ENCODE assay signal across 38 mouse cellular contexts in the genomic region with DNA sequence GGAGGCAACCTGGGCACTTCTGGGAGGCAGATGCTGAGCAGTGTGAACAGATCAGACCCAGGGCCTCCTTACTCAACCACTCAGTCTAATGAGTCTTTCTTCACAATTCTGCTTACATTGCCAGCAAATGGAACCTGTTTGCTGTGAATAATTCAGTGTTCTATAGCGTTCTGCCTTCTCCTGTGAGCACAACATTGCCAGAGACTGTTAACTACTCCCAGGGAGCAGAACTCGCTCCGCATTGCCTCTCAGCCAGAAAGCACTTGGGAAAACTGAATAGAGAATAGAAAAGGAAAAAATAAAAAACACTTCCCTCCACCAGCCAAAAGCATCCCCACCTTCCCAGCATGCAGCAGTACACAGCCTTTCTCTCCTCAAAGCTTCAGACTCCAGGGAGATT. TPM values are rescaled to one million over a fixed set of nuclear protein-coding genes. Genes with fewer than 3 reads are reported as not detected.
DNase-seq lines count a peak whose midpoint lies in the region; ATAC-seq and TF ChIP-seq lines count a peak whose summit lies in the region.
"Had no signal": no experiment of that assay in that cellular context is flagged by ENCODE, and none has a peak within 500 bp of the region (broad histone marks: within the 10 kb centered on the region; RNA-seq: fewer than 3 reads in every experiment).

No protein-coding gene starts in this region.

- ATAC-seq in forebrain, postnatal 0 days = peak; percentile 55
- no peak for ATAC-seq in forebrain, embryonic 11.5 days (replicated peaks; ENCODE audit: low FRiP score)
- ATAC-seq in hindbrain, embryonic 16.5 days = no peak
- ATAC-seq in neural tube, embryonic 13.5 days (ENCODE audit: low read depth) = no peak
- no peak for ATAC-seq in midbrain, postnatal 0 days (ENCODE audit: low FRiP score)
- ATAC-seq: intestine, embryonic 15.5 days; Patski had no signal

- no peaks in the 10 kb centered on the region for H3K36me3 ChIP-seq in forebrain, postnatal 0 days (ENCODE audit: insufficient read depth)
- no peaks in the 10 kb centered on the region for H3K36me3 ChIP-seq in forebrain, embryonic 11.5 days (ENCODE audit: control insufficient read depth, insufficient read depth, low read length)
- no peaks in the 10 kb centered on the region for H3K36me3 ChIP-seq in hindbrain, embryonic 16.5 days (ENCODE audit: control insufficient read depth, insufficient read depth, low read length)
- H3K36me3 ChIP-seq in hindbrain, embryonic 10.5 days = no peaks in the 10 kb centered on the region
- H3K36me3 ChIP-seq in neural tube, embryonic 13.5 days = no peaks in the 10 kb centered on the region
- no peaks in the 10 kb centered on the region for H3K36me3 ChIP-seq in midbrain, postnatal 0 days (ENCODE audit: insufficient read depth, low read length)
- H3K36me3 ChIP-seq: embryonic facial prominence, embryonic 13.5 days; forebrain, embryonic 10.5 days; heart, embryonic 13.5 days; intestine, embryonic 15.5 days; limb, embryonic 10.5 days; limb, embryonic 15.5 days; liver, embryonic 13.5 days; neural tube, embryonic 12.5 days had no signal

- H3K4me3 ChIP-seq in forebrain, postnatal 0 days (ENCODE audit: low read depth, low read length) = no peak overlapping the region
- H3K4me3 ChIP-seq in forebrain, embryonic 11.5 days (ENCODE audit: low read depth, low read length) = no peak overlapping the region
- no peak overlapping the region for H3K4me3 ChIP-seq in hindbrain, embryonic 16.5 days (ENCODE audit: low read length)
- H3K4me3 ChIP-seq in hindbrain, embryonic 10.5 days = no peak overlapping the region
- H3K4me3 ChIP-seq in neural tube, embryonic 13.5 days = no peak overlapping the region
- no peak overlapping the region for H3K4me3 ChIP-seq in midbrain, postnatal 0 days (ENCODE audit: low read depth, low read length)
- H3K4me3 ChIP-seq: embryonic facial prominence, embryonic 13.5 days; forebrain, embryonic 10.5 days; heart, embryonic 13.5 days; intestine, embryonic 15.5 days; limb, embryonic 10.5 days; limb, embryonic 15.5 days; liver, embryonic 13.5 days; neural tube, embryonic 12.5 days had no signal

- no peaks in the 10 kb centered on the region for H3K9me3 ChIP-seq in forebrain, postnatal 0 days (ENCODE audit: low read length)
- no peaks in the 10 kb centered on the region for H3K9me3 ChIP-seq in forebrain, embryonic 11.5 days (ENCODE audit: control insufficient read depth, low read length)
- no peaks in the 10 kb centered on the region for H3K9me3 ChIP-seq in hindbrain, embryonic 16.5 days (ENCODE audit: control insufficient read depth, low read length)
- no peaks in the 10 kb centered on the region for H3K9me3 ChIP-seq in hindbrain, embryonic 10.5 days
- H3K9me3 ChIP-seq in neural tube, embryonic 13.5 days = no peaks in the 10 kb centered on the region
- no peaks in the 10 kb centered on the region for H3K9me3 ChIP-seq in midbrain, postnatal 0 days (ENCODE audit: low read length)
- H3K9me3 ChIP-seq: embryonic facial prominence, embryonic 13.5 days; forebrain, embryonic 10.5 days; heart, embryonic 13.5 days; intestine, embryonic 15.5 days; limb, embryonic 10.5 days; limb, embryonic 15.5 days; liver, embryonic 13.5 days; neural tube, embryonic 12.5 days had no signal

- 28% methylated on average over 3 of the region's 3 CpGs for WGBS in forebrain, postnatal 0 days
- 90% methylated on average over 3 of the region's 3 CpGs for WGBS in forebrain, embryonic 11.5 days
- WGBS in hindbrain, embryonic 16.5 days = 35% methylated on average over 3 of the region's 3 CpGs
- WGBS in hindbrain, embryonic 10.5 days = 84% methylated on average over 3 of the region's 3 CpGs
- WGBS in neural tube, embryonic 13.5 days = 52% methylated on average over 3 of the region's 3 CpGs
- WGBS in midbrain, postnatal 0 days = 38% methylated on average over 3 of the region's 3 CpGs

- H3K9ac ChIP-seq in forebrain, postnatal 0 days = no peak overlapping the region
- no peak overlapping the region for H3K9ac ChIP-seq in forebrain, embryonic 11.5 days (ENCODE audit: low read length)
- no peak overlapping the region for H3K9ac ChIP-seq in hindbrain, embryonic 16.5 days (ENCODE audit: low read depth, low read length)
- no peak overlapping the region for H3K9ac ChIP-seq in neural tube, embryonic 13.5 days
- H3K9ac ChIP-seq in midbrain, postnatal 0 days (replicated peaks; ENCODE audit: low read length, poor library complexity, severe bottlenecking) = no peak overlapping the region
- H3K9ac ChIP-seq: embryonic facial prominence, embryonic 13.5 days; heart, embryonic 13.5 days; intestine, embryonic 15.5 days; limb, embryonic 15.5 days; liver, embryonic 13.5 days; neural tube, embryonic 12.5 days had no signal

- no peaks in the 10 kb centered on the region for H3K27me3 ChIP-seq in forebrain, postnatal 0 days (ENCODE audit: insufficient read depth, low read length)
- no peaks in the 10 kb centered on the region for H3K27me3 ChIP-seq in forebrain, embryonic 11.5 days (ENCODE audit: control insufficient read depth, insufficient read depth, low read length)
- H3K27me3 ChIP-seq in hindbrain, embryonic 16.5 days (replicated peaks; ENCODE audit: control insufficient read depth, insufficient read depth, low read length) = no peaks in the 10 kb centered on the region
- no peaks in the 10 kb centered on the region for H3K27me3 ChIP-seq in hindbrain, embryonic 10.5 days (ENCODE audit: insufficient read depth, poor library complexity, severe bottlenecking)
- 0 out of 2 replicates have a peak, but pooled peaks cover 3% of the 10 kb centered on the region for H3K27me3 ChIP-seq in neural tube, embryonic 13.5 days
- no peaks in the 10 kb centered on the region for H3K27me3 ChIP-seq in midbrain, postnatal 0 days (ENCODE audit: insufficient read depth, low read length)
- H3K27me3 ChIP-seq: heart, embryonic 13.5 days; intestine, embryonic 15.5 days; liver, embryonic 13.5 days; neural tube, embryonic 12.5 days had no signal

- peaks cover 16% of the 10 kb centered on the region; the same call in 1 of the 2 replicates for H3K4me1 ChIP-seq in forebrain, postnatal 0 days (ENCODE audit: insufficient read depth)
- no peaks in the 10 kb centered on the region for H3K4me1 ChIP-seq in forebrain, embryonic 11.5 days (replicated peaks; ENCODE audit: control insufficient read depth, insufficient read depth, low read length)
- H3K4me1 ChIP-seq in hindbrain, embryonic 16.5 days (ENCODE audit: control insufficient read depth, insufficient read depth, low read depth, low read length) = peaks cover 10% of the 10 kb centered on the region; the same call in 1 of the 2 replicates
- H3K4me1 ChIP-seq in hindbrain, embryonic 10.5 days (replicated peaks) = peaks cover 5% of the 10 kb centered on the region; the same call in 1 of the 2 replicates
- peaks cover 14% of the 10 kb centered on the region for H3K4me1 ChIP-seq in neural tube, embryonic 13.5 days (replicated peaks)
- peaks cover 21% of the 10 kb centered on the region for H3K4me1 ChIP-seq in midbrain, postnatal 0 days (ENCODE audit: insufficient read depth, low read length)
- H3K4me1 ChIP-seq: forebrain, embryonic 10.5 days; heart, embryonic 13.5 days; intestine, embryonic 15.5 days; limb, embryonic 15.5 days; liver, embryonic 13.5 days; neural tube, embryonic 12.5 days had no signal

- peak overlapping the region; percentile 68 for H3K27ac ChIP-seq in forebrain, postnatal 0 days (ENCODE audit: low read depth, low read length)
- H3K27ac ChIP-seq in forebrain, embryonic 11.5 days (ENCODE audit: low read depth, low read length) = no peak overlapping the region
- peak overlapping the region; percentile 16 for H3K27ac ChIP-seq in hindbrain, embryonic 16.5 days (ENCODE audit: low read depth, low read length)
- no peak overlapping the region for H3K27ac ChIP-seq in hindbrain, embryonic 10.5 days
- H3K27ac ChIP-seq in neural tube, embryonic 13.5 days (replicated peaks) = peak overlapping the region; percentile 59
- H3K27ac ChIP-seq in midbrain, postnatal 0 days (ENCODE audit: low read depth, low read length) = peak overlapping the region; percentile 33; the same call in 1 of the 2 replicates
- H3K27ac ChIP-seq: embryonic facial prominence, embryonic 13.5 days; forebrain, embryonic 10.5 days; heart, embryonic 13.5 days; intestine, embryonic 15.5 days; kidney, postnatal 0 days; limb, embryonic 10.5 days; limb, embryonic 15.5 days; liver, embryonic 13.5 days; neural tube, embryonic 12.5 days; stomach, postnatal 0 days had no signal

- peak; percentile 67 for DNase-seq in forebrain, postnatal 0 days
- DNase-seq in forebrain, embryonic 11.5 days (ENCODE audit: low spot score) = no peak
- no peak for DNase-seq in hindbrain, embryonic 10.5 days (ENCODE audit: low spot score)
- DNase-seq in neural tube, embryonic 10.5 days (ENCODE audit: extremely low spot score, low spot score) = no peak
- no peak for DNase-seq in midbrain, postnatal 0 days (ENCODE audit: low spot score)
- no peak for DNase-seq in kidney, adult 18-20 months
- DNase-seq: adrenal gland, postnatal 10 days; cerebellum, adult 18-20 months; cerebellum, postnatal 10 days; gastrocnemius, postnatal 10 days; heart, postnatal 10 days; kidney, adult 8-10 months; kidney, postnatal 4 days; layer of hippocampus, adult 9-11 months; liver, embryonic 13.5 days; lung, adult 2 months; lung, postnatal 10 days; thymus, adult 18-20 months; thymus, postnatal 25 days had no signal

- TF ChIP-seq CTCF in forebrain, postnatal 0 days (IDR thresholded peaks at IDR 0.05; ENCODE audit: low read depth) = no peak
- TF ChIP-seq CTCF in midbrain, postnatal 0 days (IDR thresholded peaks at IDR 0.05) = no peak

- no peak overlapping the region for H3K4me2 ChIP-seq in forebrain, postnatal 0 days (ENCODE audit: low read depth)
- H3K4me2 ChIP-seq in forebrain, embryonic 11.5 days (ENCODE audit: low read depth, low read length, severe bottlenecking) = no peak overlapping the region
- H3K4me2 ChIP-seq in hindbrain, embryonic 16.5 days (ENCODE audit: low read length) = no peak overlapping the region
- H3K4me2 ChIP-seq in neural tube, embryonic 13.5 days = no peak overlapping the region
- no peak overlapping the region for H3K4me2 ChIP-seq in midbrain, postnatal 0 days (ENCODE audit: low read depth, low read length, poor library complexity, severe bottlenecking)
- H3K4me2 ChIP-seq: embryonic facial prominence, embryonic 13.5 days; heart, embryonic 13.5 days; intestine, embryonic 15.5 days; limb, embryonic 15.5 days; liver, embryonic 13.5 days; neural tube, embryonic 12.5 days had no signal

RNA-seq across cellular contexts. Expression of gene Aym1, which starts 51.5 kb away (rescaled TPM):
- not detected in 2 replicates for total RNA-seq in forebrain, postnatal 0 days (2014; rRNA removed)
- not detected in 2 replicates for polyA plus RNA-seq in forebrain, postnatal 0 days (2015; fragmentation: Nextera tagmentation; extraction: Ambion mirVana)
- polyA plus RNA-seq in forebrain, embryonic 11.5 days (2014; fragmentation: Nextera tagmentation; extraction: Ambion mirVana) = not detected in 2 replicates
- polyA plus RNA-seq in hindbrain, embryonic 16.5 days (2015; fragmentation: Nextera tagmentation; extraction: Ambion mirVana) = not detected in 2 replicates
- not detected in 2 replicates for polyA plus RNA-seq in hindbrain, embryonic 10.5 days (2016; fragmentation: Nextera tagmentation; extraction: Ambion mirVana)
- not detected in 2 replicates for polyA plus RNA-seq in neural tube, embryonic 13.5 days (2015; fragmentation: Nextera tagmentation; extraction: Ambion mirVana)
- total RNA-seq in midbrain, postnatal 0 days (2014; rRNA removed) = not detected in 2 replicates
- polyA plus RNA-seq in midbrain, postnatal 0 days (2015; fragmentation: Nextera tagmentation; extraction: Ambion mirVana) = not detected in 2 replicates
- total RNA-seq: adrenal gland, postnatal 10 days; common myeloid progenitor, adult 5-6 weeks; gastrocnemius, postnatal 10 days; heart, adult 8-10 months; heart, postnatal 10 days; hematopoietic stem cell, adult 5-6 weeks; left cerebral cortex, postnatal 10 days; MEL had no signal
- polyA plus RNA-seq: embryonic facial prominence, embryonic 13.5 days; forebrain, embryonic 10.5 days; gonadal fat pad, adult 2 months; heart, embryonic 13.5 days; intestine, embryonic 15.5 days; kidney, postnatal 0 days; limb, embryonic 10.5 days; limb, embryonic 15.5 days; liver, embryonic 13.5 days; lung, adult 2 months; neural tube, embryonic 12.5 days; Patski; spleen, adult 2 months; stomach, postnatal 0 days had no signal

Comparison
In these comparisons a context has a peak if more than half of its experiments do, and no peak if none do; other contexts are left out.
1. H3K27ac ChIP-seq: peak in forebrain, postnatal 0 days (single experiment), hindbrain, embryonic 16.5 days (single experiment), neural tube, embryonic 13.5 days (single experiment) and midbrain, postnatal 0 days (single experiment); none in forebrain, embryonic 11.5 days (single experiment) and hindbrain, embryonic 10.5 days (single experiment).